1 mouse cellular context compared by ENCODE assay signal in the genomic region with DNA sequence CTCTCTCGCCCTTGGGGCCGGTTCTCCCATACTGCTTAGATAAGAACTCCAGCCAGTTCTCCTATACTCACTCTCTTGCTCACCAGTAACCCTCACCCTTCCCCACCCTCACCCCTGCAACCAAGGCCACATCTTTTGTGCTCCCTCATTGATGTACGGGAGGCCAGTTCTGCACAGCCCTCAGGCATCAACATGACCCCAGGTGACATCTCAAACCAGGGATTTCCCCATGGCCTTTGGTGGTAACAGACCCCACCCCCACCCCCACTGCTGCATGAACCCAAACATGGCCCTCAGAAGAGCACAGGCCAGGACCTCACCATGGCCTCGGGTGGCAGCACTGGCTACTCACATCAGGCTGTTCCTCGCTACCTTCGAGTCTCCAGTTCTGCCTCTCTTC.
A peak's percentile ranks its signal among the peaks of the same experiment; 100 is the strongest.
TF ChIP-seq lines count a peak whose summit lies in the region.

No protein-coding gene starts in this region.

TF ChIP-seq in CH12.LX, 34 proteins besides CTCF, POLR2A, EP300 and RAD21:
- TF ChIP-seq IRF4 (IDR thresholded peaks at IDR 0.05; ENCODE audit: low read depth, low read length) (peak; percentile 72), CHD2 (IDR thresholded peaks at IDR 0.05; ENCODE audit: low read length) (peak; percentile 92), UBTF (IDR thresholded peaks at IDR 0.05; ENCODE audit: low read depth, low read length) (no peak), JUND (conservative IDR thresholded peaks at IDR 0.05; ENCODE audit: low read depth, low read length) (no peak), MXI1 (IDR thresholded peaks at IDR 0.05; ENCODE audit: low read depth, low read length) (no peak), MAX (IDR thresholded peaks at IDR 0.05; ENCODE audit: low read length) (0 out of 2 replicates have a peak, but pooled peaks have one; percentile 8), MEF2A (IDR thresholded peaks at IDR 0.05; ENCODE audit: borderline replicate concordance, low read depth, low read length) (peak; percentile 76), GABPA (IDR thresholded peaks at IDR 0.05; ENCODE audit: insufficient replicate concordance, low read depth, low read length) (no peak), SMC3 (IDR thresholded peaks at IDR 0.05; ENCODE audit: low read depth, low read length) (peak; percentile 26; the same call in 1 of the 2 replicates), BHLHE40 (IDR thresholded peaks at IDR 0.05; ENCODE audit: low read depth, low read length) (peak; percentile 73), TBP (conservative IDR thresholded peaks at IDR 0.05; ENCODE audit: low read depth, low read length) (no peak), KAT2A (IDR thresholded peaks at IDR 0.05; ENCODE audit: insufficient replicate concordance, low read length) (no peak), E2F4 (IDR thresholded peaks at IDR 0.05; ENCODE audit: insufficient replicate concordance, low read depth, low read length) (no peak), CHD1 (IDR thresholded peaks at IDR 0.05; ENCODE audit: low read depth, low read length) (no peak; the same call in 1 of the 2 replicates), NRF1 (IDR thresholded peaks at IDR 0.05; ENCODE audit: low read depth, low read length) (peak; percentile 25; the same call in 1 of the 2 replicates), JUN (IDR thresholded peaks at IDR 0.05; ENCODE audit: insufficient read depth, low read depth, low read length) (no peak), USF1 (IDR thresholded peaks at IDR 0.05; ENCODE audit: low read depth, low read length) (no peak), ZC3H11A (IDR thresholded peaks at IDR 0.05; ENCODE audit: low read depth, low read length) (no peak), ZKSCAN1 (IDR thresholded peaks at IDR 0.05; ENCODE audit: borderline replicate concordance, low read depth, low read length) (no peak), NELFE (IDR thresholded peaks at IDR 0.05; ENCODE audit: low read depth, low read length) (no peak), ZMIZ1 (IDR thresholded peaks at IDR 0.05; ENCODE audit: low read depth, low read length) (no peak), MAFK (IDR thresholded peaks at IDR 0.05; ENCODE audit: insufficient replicate concordance, low read length) (no peak), ELF1 (IDR thresholded peaks at IDR 0.05; ENCODE audit: low read depth, low read length) (no peak), SIN3A (IDR thresholded peaks at IDR 0.05; ENCODE audit: low read length) (no peak), MAZ (IDR thresholded peaks at IDR 0.05; ENCODE audit: low read depth, low read length) (peak; percentile 48), RCOR1 (conservative IDR thresholded peaks at IDR 0.05; ENCODE audit: low read depth, low read length) (no peak), TCF12 (IDR thresholded peaks at IDR 0.05; ENCODE audit: low read depth, low read length) (peak; percentile 93), PAX5 (IDR thresholded peaks at IDR 0.05; ENCODE audit: low read length) (no peak), ETS1 (conservative IDR thresholded peaks at IDR 0.05; ENCODE audit: low read depth, low read length) (peak; percentile 79), MYC (IDR thresholded peaks at IDR 0.05; ENCODE audit: low read depth, low read length) (no peak), ZNF384 (IDR thresholded peaks at IDR 0.05; ENCODE audit: low read depth, low read length) (no peak), POLR2AphosphoS2 (IDR thresholded peaks at IDR 0.05; ENCODE audit: low read depth, low read length) (no peak), USF2 (conservative IDR thresholded peaks at IDR 0.05; ENCODE audit: low read depth, low read length) (no peak), HCFC1 (IDR thresholded peaks at IDR 0.05; ENCODE audit: low read depth, low read length) (no peak)
